Mouse (Mus musculus): ENCODE results near the gene Cnot6.

DNA sequence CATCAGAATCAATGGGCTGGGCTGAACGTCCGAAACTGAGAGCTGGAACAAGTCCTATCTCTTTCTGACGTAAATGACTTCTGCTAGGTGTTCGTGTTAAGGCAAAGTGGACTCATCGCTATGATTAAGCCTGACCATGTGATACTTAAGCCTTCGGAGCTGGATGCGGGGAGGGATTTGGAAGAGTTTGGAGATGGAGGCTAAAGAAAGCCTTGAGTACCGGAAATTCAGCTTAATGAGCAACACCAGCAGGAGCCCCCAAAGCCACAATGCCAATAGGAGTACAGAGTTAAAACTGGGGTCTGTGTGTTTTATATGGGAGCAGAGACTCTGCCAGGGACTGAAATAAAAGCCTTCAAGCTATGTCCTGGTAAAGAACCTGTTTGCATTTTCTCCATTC, 29.7 kb upstream of the Cnot6 start:
- TF ChIP-seq CTCF (IDR thresholded peaks at IDR 0.05; ENCODE audit: insufficient read depth, low read length) (no peak), POLR2A (IDR thresholded peaks at IDR 0.05; ENCODE audit: borderline replicate concordance, extremely low read depth, low read depth, low read length) (no peak)

Measured in lung, adult 2 months (tissue).